Mouse (Mus musculus): Measurements from ENCODE around the gene Radil.

The Radil gene

DNA sequence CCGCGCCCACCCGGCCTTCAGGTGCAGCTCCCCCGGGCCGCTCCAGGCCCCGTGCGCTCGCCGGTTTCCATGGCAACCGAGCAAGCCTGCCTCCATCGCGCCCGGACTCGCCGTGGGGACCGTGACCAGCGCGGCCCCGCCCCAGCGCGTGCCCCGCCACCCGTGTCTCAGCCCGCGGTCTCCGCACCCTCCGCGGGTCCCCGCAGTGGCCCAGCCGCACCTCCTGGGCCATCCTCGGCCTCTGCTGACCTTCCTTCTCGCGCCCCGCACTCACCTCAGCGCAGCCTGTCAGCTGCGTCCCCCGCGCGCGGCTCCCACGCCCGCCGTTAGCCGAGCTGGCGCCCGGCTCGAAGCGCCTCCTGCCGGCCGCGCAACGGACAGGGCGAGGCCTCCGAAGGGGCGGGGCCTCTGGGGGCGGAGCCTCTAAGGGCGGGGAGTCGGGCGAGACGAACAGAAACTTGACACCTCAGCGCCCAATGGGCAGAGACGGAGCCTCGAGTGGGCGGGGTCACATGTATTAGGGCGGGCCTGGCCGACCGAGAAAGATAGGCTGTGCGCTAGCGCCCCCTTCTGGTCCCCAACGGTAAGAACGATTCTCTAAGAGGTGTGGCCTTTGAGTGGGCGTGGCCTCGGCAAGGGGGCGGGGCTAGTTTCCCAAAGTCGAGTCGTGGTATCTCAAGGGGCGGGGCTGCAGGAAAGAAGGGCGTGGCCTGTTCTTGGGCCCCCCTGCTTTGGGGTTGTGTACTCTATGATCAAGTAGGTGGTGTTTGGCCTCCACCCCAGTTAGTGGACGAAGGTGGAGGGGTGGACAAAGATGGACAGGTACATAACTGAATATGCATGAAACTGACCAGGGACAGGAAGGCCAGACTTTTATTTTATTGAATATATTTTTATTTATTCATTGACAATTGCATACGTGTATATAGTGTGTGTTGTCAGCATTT, at the start of gene Radil:
TSS of gene Radil (minus strand) at position 393 of the 947 bp plus-strand sequence.
- DNase-seq: peak; percentile 87 to 88

DNA sequence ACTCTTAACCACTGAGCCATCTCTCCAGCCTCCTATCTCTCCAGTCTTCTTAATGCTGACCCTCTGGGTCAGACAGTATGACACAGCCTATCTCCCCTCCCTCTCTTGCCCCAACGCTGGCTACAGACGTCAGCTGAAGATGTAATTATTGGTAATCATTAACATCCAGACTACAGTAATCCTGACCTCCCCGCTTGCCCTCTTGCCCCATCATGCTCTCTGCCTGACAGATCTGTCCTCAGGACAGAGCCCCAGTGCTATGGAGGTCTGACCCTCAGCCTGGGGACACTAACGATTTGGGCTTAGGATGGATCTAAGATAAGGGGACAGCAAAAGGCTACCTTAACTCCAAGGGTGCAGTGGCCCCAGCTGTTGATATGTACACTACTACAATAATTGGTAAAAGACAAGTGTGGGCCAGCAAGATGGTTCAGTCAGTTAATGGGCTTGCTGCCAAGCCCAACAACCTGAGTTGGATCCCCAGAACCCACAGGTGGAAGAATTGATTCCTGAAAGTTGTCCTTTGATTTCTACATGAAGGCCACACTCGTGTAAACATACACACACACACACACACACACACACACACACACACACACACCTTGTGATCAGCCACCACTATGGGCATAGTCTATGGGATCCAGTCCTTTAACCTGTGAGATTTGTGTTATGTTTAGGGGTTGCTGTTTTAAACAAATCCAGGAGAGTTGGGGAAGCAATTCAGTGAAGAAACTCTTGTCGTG, 46.9 kb upstream of the Radil start:
- peak; percentile 28 to 30 for DNase-seq

DNA sequence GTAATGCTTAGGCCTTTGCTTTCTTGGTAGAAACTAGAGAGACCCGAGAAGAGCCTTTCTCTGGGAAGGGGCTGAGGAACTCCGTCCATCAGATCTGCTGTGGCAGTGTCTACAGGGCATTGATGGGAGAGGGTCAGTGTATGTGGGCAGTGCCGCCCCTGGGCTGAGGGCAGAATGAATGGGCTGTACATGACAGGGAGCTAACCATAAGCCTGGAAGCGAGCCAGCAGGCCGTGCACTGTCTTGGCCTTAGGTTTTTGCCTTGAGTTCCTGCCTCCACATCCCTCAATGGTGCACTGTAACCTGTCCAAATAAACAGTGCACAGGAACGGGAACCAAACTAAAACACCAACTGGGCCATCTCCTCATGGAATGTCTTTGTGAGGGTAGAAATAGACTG, 45.8 kb upstream of the Radil start:
- DNase-seq: no peak

DNA sequence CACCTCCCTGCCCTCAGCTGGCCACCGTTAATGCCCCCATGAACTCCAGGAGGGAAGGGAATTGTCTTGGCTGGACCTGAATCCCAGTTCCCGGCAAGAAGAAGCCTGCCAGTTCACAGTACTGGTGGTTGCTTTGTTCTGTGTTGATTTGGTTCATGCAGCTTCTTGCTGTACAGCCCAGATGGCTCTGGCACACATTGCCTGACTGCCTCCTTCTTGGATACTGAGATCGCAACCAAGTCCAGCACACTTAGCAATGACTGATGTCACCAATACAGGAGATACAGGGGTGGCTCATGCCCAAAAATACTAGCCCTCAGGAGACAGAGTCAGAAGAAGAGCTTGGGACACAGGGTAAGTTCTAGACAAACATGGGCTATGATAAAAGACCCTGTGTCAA, 44.8 kb upstream of the Radil start:
- no peak for DNase-seq

DNA sequence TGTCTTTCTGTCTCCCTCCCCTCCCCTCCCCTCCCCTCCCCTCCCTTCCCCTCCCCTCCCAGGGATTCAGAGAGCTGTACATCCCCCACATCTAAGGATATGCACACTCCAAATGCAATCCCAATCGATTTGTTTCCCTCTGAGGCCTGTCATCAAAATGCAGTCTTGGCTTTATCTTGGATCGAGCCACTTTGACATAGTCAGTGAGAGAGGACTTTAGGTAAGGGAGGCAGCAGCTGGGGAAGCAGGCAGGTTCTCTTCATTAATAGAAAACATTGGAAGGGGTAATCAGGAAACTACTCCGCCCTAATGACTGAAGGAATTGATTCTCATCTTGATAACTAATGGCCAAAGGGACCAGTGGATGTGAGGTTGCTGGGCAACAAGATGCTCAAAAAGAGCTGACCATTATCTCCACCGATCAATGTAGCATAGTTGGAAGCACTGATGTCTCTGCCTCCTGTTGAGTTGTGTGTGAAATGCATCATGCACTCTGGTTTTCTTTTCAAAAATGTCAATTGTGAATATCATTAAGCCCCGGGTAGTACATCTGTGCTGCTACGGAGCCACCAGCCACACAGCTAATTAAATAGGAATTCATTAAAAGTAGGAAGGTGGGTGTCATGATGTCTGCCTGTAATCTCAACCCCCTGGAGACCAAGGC, 40.2 kb upstream of the Radil start:
- no peak for DNase-seq

DNA sequence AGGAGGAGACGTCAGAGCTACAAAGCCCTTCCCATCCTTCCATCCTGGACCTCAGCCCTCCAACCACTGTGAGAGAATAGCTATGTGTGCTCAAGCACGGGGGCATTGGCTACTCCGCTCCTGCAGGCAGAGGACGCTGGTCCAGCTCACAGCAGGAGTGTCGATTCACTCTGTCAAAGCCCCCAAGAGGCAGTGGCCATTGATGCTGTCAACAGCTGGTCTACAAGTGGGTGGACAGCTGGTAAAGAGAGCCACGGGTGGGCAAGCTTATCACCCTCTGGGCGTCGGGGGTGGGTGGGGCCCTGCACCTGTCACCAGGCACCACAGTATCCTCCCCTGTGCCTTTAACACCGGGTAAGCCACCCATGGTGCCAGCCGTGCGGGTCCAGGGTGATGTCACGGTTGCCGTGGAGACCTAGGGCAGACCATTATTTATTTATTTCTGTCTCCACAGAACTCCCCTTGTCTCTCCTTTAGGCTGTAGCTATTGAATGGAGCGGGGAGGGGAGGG, 32.8 kb upstream of the Radil start:
- DNase-seq: no peak

DNA sequence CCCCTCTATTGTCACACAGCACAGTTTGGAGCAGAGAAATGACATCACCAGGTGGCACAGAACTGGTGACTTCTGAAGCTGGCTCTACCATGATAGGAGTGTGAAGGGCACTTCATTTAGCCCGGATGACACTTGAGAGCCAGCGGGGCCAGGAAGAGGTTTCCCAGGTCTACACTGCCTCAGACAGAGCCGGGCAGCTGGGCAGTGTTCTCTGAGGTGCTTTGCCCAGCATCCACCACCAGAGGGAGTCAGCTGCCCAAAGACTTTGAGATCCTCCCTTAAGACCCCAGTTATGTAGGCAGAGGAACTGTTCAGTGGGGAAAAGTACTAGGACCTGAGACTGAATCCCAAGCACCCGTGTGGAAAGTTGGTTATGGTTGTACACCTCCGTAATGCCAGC, 30.6 kb upstream of the Radil start:
- peak; percentile 2 to 50 for DNase-seq

DNA sequence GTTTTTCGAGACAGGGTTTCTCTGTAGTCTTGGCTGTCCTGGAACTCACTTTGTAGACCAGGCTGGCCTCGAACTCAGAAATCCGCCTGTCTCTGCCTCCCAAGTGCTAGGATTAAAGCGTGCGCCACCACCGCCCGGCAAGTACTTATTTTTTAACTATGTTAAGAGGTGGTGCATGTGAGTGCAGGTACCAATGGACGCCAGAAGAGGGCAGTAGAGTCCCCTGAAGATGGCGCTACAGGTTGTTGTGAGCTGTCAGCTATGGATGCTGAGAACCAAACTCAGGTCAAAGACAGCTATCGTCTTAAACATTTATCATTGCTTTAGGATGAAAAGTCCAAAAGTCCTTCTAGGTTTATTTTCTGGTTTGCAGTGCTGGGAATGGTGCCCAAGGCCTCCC, 27.3 kb upstream of the Radil start:
- DNase-seq: no peak

DNA sequence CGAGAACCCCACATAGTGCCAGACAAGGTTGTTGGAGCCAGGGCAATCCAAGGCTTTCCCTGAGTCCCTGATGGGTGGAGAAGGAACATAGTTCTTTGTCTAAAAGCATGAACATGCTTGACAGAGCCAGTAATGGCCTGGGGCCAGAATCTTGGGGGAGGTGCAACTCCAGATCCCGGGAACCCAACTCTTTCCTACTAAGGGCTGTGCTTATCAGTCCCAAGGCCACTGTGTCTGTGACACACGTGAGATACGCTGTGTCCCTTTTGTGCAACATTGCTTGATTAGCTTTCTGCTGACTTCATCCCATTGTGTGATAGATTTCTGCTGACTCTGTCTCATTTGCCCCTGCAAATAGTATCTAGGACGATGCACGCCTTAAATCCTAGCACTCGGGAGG, 25.9 kb upstream of the Radil start:
- DNase-seq: no peak

DNA sequence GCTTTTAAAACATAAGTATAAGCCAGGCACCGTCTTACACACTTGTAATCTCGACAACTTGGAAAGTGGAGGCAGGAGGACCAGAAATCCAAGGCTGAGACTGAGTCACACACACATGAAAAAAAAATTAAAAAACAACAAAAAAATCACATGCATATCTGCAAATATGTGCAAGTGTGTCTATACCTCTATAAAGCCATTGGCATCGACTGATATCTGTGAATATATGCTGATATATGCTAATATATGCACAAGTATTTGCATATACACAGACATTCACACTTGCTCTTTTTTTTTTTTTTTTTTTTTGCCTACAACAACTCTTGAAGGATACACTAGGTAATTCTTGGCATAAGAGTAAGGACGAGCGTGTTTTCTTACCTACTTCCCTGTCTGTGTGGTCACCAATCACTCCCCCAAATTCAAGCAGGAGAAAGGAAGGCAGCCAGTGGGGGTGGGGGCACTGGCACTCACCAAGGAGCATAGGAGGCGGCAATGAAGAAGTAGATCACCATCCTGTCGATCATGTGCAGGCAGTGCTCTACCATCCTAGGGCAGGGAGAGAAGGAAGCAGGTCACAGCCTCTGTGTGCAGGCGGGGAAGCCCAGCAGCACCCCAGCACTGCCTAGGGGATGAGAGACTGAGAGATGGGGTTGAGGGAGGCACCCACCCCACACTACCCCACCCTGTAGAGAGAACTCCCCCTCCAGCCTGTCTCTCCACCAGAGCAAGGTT, 23.6 kb upstream of the Radil start:
- no peak for DNase-seq

DNA sequence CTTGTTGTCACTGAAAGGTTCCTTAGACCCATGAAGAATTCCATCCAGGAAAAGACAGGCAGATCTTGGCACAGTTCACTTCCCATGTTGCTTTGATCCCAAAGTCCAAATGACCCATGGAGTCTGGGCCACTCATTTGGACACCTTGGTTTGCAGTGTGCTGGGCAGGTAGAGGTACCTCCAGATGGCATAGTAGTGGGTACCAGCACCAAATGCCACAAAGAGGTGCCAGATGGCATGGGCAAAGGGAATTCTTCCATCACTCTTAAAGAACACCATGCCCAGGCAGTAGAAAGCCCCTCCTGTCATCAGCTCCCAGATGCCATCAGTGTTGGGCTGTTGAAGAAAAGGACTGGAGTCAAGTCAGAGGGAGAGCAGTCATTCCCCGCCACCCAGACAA, 13.7 kb upstream of the Radil start:
- DNase-seq: no peak

DNA sequence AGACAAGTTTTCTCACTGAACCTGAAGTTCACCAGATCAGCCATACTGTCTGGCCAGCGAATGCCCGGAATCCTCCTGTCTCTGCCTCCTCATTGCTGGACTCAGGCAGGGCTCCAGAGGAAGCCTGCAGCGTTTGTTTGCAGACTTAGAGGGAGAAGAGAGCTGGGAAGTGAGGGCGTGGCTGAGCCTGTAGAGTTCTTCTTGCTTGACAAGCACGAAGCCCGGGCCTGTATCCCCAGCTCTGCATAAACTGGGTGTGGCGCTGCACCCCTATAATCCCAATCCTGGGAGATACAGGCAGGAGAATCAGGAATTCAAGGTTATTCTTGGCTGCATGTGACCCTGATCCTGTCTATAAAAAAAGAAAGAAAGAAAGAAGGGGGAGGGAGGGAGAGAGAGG, 9.4 kb upstream of the Radil start:
- DNase-seq: no peak

DNA sequence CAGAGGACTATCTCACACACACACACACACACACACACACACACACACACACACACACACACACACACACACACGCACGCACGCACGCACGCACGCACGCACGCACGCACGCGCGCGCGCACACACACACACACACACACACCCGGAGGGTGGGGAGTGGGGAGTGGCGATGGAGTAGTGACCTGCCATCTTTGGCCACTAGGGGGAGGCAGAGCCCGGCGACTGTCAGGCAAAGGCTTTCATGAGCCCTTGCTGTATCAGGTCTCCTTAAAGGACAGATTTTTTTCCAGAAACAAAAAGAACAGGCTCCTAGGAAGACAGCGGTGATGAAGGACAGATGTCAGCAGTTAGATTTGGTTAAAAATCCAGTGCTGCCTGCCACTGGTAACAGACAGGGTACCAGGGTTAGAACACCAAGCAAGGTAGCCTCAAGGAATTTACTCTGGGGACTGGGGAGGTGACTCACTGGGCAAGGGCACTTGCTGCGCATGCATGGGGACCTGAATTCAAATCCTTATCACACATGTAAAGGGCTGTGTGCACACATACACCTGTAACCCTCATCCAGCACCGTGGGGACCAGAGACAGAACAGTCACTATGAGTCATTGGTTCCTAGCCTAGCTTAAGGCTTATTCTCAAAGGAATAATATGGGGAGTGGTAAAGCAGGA, 6.6 kb upstream of the Radil start:
- peak; percentile 44 to 65 for DNase-seq

DNA sequence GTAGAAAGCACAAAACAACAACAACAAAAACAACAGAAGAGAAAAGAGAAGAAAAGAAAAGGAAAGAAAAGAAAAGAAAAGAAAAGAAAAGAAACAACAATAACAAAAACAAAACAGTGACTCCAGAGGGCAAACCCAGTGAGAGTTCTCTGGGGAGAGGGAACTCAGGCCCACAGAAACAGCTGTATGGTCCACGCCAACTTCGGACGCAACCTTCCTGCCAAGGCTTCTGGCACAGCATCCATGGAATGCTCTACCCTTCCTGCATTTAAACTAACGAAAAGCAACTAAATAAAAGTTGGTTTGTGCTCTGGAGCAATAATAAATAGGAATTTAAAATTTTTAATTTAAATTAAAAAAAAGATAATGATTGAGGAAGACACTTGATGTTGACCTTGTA, 5.8 kb upstream of the Radil start:
- DNase-seq: no peak

DNA sequence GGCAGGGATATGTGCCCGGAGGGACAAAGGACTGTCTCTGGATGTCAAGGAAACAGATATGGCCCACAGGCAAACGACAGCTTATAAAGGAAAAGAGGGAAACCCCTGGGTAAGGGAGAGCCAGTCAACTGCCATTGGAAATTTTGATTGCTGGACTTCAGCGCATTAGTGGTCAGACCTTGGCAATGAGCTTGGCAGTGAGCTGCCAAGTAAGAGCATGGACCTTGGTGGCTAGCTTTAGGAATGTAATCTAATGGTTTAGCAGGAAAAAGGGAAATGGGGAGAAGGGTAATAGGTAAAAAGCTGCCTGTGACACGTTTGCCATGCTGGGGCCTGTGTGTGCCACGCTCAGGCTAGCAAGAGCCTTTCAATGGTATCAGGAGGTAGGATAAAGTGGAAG, 5.0 kb upstream of the Radil start:
- no peak for DNase-seq

DNA sequence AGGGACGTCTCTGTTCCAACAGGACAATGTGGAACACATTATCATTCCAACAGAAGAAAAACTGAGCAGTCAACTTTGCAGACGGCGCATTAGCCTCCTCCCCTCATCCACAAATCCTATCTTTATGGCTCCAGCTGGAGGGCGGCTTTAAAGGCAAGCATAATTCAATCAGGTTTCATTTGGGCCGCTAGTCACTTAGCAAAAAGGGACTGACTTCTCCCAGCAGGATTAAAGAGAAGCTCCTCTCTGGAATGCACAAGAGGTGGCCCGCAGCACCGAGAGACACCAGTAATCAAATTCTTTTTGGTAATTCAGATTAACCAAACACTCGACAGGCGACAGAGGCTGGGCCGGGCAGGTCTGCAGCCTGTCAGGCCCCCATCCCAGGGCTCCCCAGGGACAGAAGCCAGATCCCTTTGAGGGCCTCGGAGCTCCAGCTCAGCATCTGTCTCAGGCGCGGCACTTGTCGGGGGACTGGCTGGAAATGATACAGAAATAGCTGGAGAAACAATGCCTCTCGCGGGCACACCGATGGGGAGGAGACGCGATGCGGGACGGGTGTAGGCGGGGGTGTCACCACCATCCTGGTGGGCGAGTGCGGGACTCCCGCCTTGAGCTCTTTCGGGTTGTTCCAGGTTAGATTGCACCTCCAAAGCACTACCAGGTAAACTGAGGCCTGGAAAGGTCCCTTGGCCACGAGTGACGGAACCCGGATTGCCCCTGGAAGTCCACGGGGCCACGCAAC, 765 bp downstream of the Radil start:
- DNase-seq: no peak

DNA sequence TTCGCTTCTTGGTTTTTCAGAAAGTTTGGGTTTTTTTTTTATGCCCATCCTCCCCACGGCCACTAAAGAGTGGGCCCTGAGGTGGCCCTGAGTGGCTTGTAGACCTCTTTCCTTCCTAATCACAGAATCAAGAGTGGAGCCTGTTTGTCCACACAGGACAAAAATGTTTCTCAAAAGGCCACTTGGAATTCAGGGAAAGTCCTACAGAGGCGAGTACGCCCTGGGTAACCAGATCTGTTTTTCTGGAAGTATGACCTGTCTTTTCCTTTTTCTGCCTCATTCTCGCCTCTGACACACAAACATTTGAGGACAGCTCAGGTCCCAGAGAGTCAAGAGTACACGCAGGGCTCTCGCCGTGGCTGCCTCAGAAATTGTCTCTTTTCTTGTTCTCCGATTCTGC, 1.5 kb downstream of the Radil start:
- no peak for DNase-seq

DNA sequence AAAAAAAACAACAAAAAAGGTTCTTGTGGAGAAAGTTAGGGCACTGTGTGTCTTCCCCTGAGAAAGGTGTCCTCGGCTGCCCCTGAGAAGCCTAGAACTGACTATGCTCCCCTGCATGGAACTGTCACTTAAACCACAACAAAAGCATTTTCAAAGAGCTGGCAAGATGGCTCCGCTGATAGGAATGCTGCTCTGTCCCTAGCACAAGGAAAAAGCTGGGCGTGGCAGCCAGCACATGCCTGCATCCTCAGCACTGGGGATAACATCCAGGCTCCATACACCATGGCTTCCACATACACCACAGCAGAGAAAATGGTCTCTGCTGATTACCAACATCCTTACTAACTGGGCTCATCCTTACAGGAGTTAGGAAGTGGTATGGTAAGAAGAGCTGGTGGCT, 3.8 kb downstream of the Radil start:
- DNase-seq: no peak

DNA sequence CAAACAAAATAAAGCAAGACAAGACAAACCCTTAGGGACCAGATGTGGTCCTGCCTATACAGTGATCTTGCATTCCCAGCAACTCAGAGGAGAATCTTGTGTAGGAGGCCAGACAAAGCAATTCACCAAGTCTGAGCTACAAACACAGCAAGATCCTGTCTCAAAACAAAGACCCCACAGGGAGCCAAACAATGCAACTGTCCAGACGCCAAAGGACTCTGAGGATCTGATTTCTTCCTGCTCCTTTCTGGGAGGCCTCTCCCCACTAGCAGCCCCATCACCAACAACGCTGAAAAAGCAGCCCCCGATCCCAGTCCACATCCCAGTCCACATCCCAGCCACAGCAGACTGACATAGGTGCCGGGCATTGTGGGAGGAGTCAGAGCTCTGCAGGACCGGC, 4.6 kb downstream of the Radil start:
- DNase-seq: no peak

DNA sequence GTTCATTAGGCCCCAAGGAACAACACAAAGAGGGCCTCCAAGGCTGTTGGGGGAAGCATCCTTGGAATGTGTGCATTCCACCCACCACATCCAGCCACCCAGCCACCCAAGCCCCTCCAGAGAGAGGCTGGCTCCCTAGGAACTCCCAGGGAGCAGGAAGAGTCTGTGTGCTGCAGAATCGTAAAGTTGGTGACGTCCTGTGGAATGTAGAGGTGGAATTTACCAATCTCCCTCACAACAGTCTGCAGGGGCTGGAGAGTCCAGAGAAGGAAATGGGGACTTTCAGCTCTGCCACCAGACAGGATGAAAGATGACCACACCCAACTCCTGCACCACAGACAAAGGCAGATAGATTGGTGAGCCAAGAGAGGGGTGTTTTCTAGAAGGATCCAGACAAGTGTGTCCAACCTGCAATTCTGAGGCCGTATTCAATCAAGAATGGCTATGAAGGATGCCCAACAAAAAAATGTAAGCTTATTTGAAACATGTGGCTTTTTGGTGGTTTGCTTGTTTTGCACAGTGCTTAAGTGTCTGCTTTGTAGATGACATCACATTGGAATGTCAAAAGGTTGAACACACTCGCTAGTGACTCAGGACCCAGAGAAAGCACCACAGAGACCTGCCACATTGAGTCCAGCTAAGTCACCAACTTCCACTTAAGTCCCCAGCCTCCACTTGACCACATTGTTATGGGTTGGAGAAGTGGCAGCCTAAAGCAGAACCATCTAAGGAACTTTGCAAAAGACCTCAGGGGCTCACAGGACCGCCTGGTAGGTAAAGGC, 5.7 kb downstream of the Radil start:
- DNase-seq: no peak

DNA sequence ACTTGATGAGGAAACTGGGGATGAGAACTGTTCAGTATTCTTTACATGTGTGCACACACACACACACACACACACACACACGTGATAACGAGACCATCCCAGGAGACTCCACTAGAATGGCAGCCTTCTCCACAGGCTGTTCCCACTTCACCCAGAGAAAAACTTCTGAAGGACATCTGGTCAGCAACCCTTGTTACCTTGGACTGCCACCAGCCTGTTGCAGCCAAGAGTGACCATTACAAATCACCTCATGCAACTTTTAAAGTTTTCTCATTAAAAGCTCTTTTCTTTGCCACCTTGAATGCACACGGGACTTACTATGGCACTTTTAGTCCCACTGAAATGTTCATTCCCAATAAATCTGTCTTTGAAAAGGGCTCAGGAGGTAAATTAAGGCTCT, 13.6 kb downstream of the Radil start:
- DNase-seq: peak in 1 of 2 experiments; percentile 5
